Mouse (Mus musculus) midbrain, embryonic 16.5 days (tissue): Measurements from ENCODE around the gene Gm45753. TPM values are rescaled to one million over a fixed set of nuclear protein-coding genes. Genes with fewer than 3 reads are reported as not detected.

Source experiments
- ATAC-seq: fragments of 200-750 bp; cut with Nextera tagmentation; 2 replicates; pipeline ENCODE4 v1.8.0; 2017; ENCODE audit warnings: moderate TSS enrichment
- H3K27ac ChIP-seq: fragments of 300-500 bp; sonication (generic); 2 replicates; pipeline ENCODE4 v1.5.1; 2014; ENCODE audit warnings: mild to moderate bottlenecking, low read length, mixed read lengths
- H3K27me3 ChIP-seq: fragments of 300-500 bp; sonication (generic); 2 replicates; pipeline ENCODE4 v1.6.1; 2014; ENCODE audit warnings: low read depth, low read length, mixed read lengths; ENCODE audit not compliant: control insufficient read depth, insufficient read depth
- H3K36me3 ChIP-seq: fragments of 300-500 bp; sonication (generic); 2 replicates; pipeline ENCODE4 v1.6.1; 2014; ENCODE audit warnings: mild to moderate bottlenecking, low read length, moderate library complexity, mixed read lengths; ENCODE audit not compliant: control insufficient read depth, insufficient read depth
- H3K4me1 ChIP-seq: fragments of 300-500 bp; sonication (generic); 2 replicates; pipeline ENCODE4 v1.6.1; 2014; ENCODE audit warnings: mild to moderate bottlenecking, low read length, mixed read lengths; ENCODE audit not compliant: control insufficient read depth, insufficient read depth
- H3K4me2 ChIP-seq: fragments of 300-500 bp; sonication (generic); 2 replicates; pipeline ENCODE4 v1.6.1; 2014; ENCODE audit warnings: mild to moderate bottlenecking, low read length, mixed read lengths
- H3K4me3 ChIP-seq: fragments of 300-500 bp; sonication (generic); 2 replicates; pipeline ENCODE4 v1.5.1; 2014; ENCODE audit warnings: low read depth, mild to moderate bottlenecking, low read length, moderate library complexity, mixed read lengths
- H3K9ac ChIP-seq: fragments of 300-500 bp; sonication (generic); 2 replicates; pipeline ENCODE4 v1.6.1; 2014; ENCODE audit warnings: low read depth, low read length, mixed read lengths
- H3K9me3 ChIP-seq: fragments of 300-500 bp; sonication (generic); replicated peaks from 2 replicates; pipeline ENCODE4 v1.6.1; 2014; ENCODE audit warnings: mild to moderate bottlenecking, low read length, mixed read lengths; ENCODE audit not compliant: control insufficient read depth, poor library complexity, severe bottlenecking
- WGBS: fragments of 180-500 bp; shearing (Covaris S2); extraction: QIAGEN DNeasy Blood & Tissue Kit; methylation state at CpG from one replicate; pipeline ENCODE4 v1.1.7; 2014; 5-methylcytosine and 5-hydroxymethylcytosine counted together
- polyA plus RNA-seq: library from polyadenylated mRNA; unstranded; fragments of >200 nt; fragmentation: Nextera tagmentation; extraction: Ambion mirVana; gene quantifications from 2 replicates; pipeline ENCODE4 v1.2.1, GENCODE M21; 2015

Gene Gm45753
- polyA plus RNA-seq, 1 experiment from 2014 or later = not detected

DNA sequence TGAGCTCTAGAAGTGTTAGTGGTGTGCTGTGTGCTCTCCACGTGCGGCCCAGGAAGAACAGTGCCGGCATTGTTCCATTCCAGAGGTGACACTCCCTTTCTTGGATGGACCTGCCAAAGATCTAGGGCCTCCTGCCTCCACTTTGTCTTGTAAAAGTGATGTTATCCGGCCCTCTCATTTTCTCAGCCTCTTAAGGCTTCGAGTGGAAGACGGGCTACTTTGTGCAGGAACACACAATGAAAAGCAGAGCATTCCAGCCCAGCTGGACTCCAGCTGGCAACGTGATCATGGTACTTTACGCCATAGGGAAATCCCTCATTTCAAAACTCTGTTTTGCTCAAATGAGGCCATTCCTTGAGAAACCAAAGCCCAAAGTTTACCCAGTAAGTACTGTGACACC, 41.3 kb downstream of the Gm45753 start:
- Histone ChIP-seq H3K27me3 (no peaks in the 10 kb centered on the region), H3K4me3 (no peak overlapping the region), H3K9ac (no peak overlapping the region), H3K36me3 (no peaks in the 10 kb centered on the region), H3K27ac (no peak overlapping the region), H3K9me3 (0 out of 2 replicates have a peak, but pooled peaks cover 2% of the 10 kb centered on the region), H3K4me1 (no peaks in the 10 kb centered on the region), H3K4me2 (no peak overlapping the region)
- 44% methylated on average over 8 of the region's 8 CpGs for WGBS
- no peak for ATAC-seq

DNA sequence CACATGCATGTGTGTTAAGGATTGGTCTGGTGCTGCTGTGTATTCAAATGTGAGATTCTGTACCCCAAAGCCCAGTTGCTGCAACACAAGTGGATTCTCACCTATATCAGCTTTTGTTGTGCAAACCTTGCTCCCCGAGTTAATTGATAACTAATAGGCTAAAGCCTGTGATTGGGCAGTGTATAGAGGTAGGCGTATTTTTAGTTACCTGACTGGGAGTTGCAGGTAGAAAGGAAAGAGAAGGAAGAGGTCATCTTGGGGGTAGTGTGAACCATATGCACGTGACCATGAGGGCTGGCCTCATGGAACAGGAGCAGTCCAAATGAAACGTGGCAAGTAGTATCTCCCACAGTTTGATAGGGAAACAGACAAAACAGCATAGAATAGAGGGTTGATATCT, 43.3 kb downstream of the Gm45753 start:
- H3K9me3 ChIP-seq = 0 out of 2 replicates have a peak, but pooled peaks cover 2% of the 10 kb centered on the region
- WGBS = 86% methylated on average over 4 of the region's 4 CpGs
- H3K4me2 ChIP-seq = no peak overlapping the region

DNA sequence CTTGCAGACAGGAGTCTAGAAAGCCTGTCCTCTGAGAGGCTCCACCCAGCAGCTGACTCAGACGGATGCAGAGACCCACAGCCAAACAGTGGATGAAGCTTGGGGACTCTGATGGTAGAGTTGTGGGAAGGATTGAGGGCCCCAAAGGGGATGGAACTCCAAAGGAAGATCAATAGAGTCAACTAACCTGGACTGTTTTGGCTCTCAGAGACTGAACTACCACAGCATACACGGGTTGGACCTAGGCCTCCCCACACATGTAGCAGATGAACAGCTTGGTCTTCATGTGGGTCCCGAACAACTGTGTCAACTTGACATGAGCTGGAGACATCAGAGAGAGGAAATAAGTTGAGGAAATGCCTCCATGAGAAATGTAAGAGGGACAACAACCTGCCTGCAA, 45.4 kb downstream of the Gm45753 start:
- 82% methylated on average over 3 of the region's 3 CpGs for WGBS
- H3K4me2 ChIP-seq = no peak overlapping the region
- ATAC-seq = no peak
- no peaks in the 10 kb centered on the region for H3K27me3 ChIP-seq
- 0 out of 2 replicates have a peak, but pooled peaks cover 2% of the 10 kb centered on the region for H3K9me3 ChIP-seq
- H3K36me3 ChIP-seq = no peaks in the 10 kb centered on the region
- no peak overlapping the region for H3K4me3 ChIP-seq
- no peak overlapping the region for H3K27ac ChIP-seq
- no peaks in the 10 kb centered on the region for H3K4me1 ChIP-seq
- H3K9ac ChIP-seq = no peak overlapping the region

More for the DNA sequence above, 43.3 kb downstream of the Gm45753 start:
- ATAC-seq = no peak
- no peak overlapping the region for H3K4me3 ChIP-seq
- H3K27ac ChIP-seq = no peak overlapping the region
- H3K4me1 ChIP-seq = no peaks in the 10 kb centered on the region
- no peaks in the 10 kb centered on the region for H3K36me3 ChIP-seq
- H3K27me3 ChIP-seq = no peaks in the 10 kb centered on the region
- no peak overlapping the region for H3K9ac ChIP-seq

DNA sequence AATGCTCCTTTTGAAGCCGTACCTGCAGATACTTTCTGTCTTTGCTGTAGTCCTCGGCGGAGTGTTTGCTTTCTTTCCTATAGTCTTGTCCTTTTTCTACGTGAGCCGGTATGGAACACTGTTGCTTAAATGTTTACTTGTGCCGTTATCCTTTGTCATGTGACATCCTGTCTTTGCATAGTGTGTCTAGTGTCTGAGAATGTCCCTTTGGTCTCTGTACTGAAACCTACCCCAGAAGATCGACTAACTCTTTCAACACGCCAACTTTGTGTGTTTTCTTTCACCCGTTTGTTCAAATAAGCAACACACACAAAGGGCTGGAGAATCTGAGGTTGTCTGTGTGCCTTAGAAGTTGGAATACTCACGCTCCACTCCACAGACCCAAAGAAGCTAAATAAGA, 46.3 kb downstream of the Gm45753 start, which contains the start of gene F11:
Gene F11 (minus strand): TSS at position 112 of the 400 bp plus-strand sequence.
- Histone ChIP-seq H3K4me2 (no peak within 1 kb of the TSS), H3K4me1 (no peaks in the 10 kb centered on the region), H3K9me3 (0 out of 2 replicates have a peak, but pooled peaks cover 2% of the 10 kb centered on the region), H3K4me3 (no peak within 1 kb of the TSS), H3K36me3 (no peaks in the 10 kb centered on the region), H3K27ac (no peak within 1 kb of the TSS), H3K27me3 (no peaks in the 10 kb centered on the region), H3K9ac (no peak within 1 kb of the TSS)
- WGBS = 87% methylated on average over 10 of the region's 10 CpGs
- no peak for ATAC-seq

DNA sequence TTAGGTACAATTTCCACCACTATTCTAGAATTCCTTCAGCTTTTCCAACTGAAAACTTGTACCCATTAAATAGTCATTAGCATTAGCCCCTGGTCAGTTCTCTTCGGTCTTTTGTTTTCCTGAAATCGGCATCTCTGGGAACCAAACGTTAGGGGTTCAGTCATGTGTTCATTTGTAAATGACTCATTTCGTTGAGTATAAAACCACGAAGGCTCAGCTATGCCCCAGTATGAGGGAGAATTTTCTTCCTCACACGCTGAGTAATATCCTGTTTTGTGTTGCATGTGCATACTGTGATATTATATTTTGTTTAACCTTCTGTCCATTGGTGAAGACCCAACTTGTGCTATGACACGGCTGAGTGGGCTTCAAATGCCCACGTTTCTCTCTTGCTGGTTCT, 49.8 kb downstream of the Gm45753 start:
- Histone ChIP-seq H3K4me3 (no peak overlapping the region), H3K27me3 (no peaks in the 10 kb centered on the region), H3K9ac (no peak overlapping the region), H3K4me1 (no peaks in the 10 kb centered on the region), H3K27ac (no peak overlapping the region), H3K9me3 (no peaks in the 10 kb centered on the region), H3K36me3 (no peaks in the 10 kb centered on the region), H3K4me2 (no peak overlapping the region)
- ATAC-seq = no peak
- 86% methylated on average over 8 of the region's 8 CpGs for WGBS

DNA sequence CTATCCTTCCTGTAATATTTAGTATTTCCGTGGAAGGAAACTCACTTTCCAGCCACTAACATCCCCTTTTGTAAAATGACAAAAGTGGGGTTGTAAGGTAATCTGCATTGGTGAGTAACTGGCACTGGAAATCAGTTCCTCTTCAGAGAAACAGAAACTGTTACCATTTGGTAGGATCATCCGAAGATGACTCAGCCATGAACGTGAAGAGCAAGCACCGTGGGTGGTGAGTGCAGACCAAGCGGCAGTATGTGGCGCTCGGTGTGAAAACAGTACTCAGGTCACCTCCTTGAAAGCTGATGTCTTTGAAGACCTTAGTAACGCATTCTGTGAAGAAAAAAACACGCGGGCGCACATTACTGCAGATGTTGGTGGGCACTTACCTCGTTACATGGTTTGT, 53.2 kb downstream of the Gm45753 start:
- Histone ChIP-seq H3K4me2 (no peak overlapping the region), H3K27ac (no peak overlapping the region), H3K4me1 (no peaks in the 10 kb centered on the region), H3K36me3 (no peaks in the 10 kb centered on the region), H3K9me3 (no peaks in the 10 kb centered on the region), H3K27me3 (no peaks in the 10 kb centered on the region), H3K4me3 (no peak overlapping the region), H3K9ac (no peak overlapping the region)
- no peak for ATAC-seq
- 86% methylated on average over 12 of the region's 12 CpGs for WGBS

DNA sequence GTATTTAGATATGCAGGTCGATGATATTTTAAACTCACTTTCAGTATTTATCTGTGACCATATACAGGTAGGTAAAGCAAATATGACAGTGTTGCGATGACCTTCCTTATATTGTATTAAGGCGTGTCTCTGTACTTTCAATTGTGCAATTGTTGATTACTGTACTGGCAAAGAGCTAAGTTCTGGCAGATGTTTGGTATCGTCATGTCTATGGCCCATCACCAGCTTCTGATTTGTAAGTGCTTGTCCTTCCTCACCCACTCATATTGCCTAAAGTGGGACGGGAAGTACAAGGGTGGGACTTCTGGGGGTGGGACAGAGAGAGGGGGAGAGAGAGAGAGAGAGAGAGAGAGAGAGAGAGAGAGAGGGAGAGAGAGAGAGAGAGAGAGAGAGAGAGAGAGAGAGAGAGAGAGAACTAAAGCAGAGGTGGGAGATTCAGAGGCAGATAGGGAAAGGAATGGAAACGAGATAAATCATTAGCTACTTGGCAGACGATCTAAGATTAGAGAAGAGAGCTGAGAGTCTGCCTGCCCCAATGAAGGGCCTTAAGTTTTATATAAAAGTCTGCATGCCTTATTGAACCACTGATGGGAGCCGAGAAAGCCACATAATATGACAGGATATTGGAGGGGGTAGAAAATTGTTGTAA, 53.9 kb downstream of the Gm45753 start:
- no peaks in the 10 kb centered on the region for H3K27me3 ChIP-seq
- 88% methylated on average over 8 of the region's 8 CpGs for WGBS
- H3K4me1 ChIP-seq = no peaks in the 10 kb centered on the region
- no peak overlapping the region for H3K9ac ChIP-seq
- H3K4me3 ChIP-seq = no peak overlapping the region
- no peak overlapping the region for H3K4me2 ChIP-seq
- H3K27ac ChIP-seq = no peak overlapping the region
- H3K36me3 ChIP-seq = no peaks in the 10 kb centered on the region
- no peak for ATAC-seq
- H3K9me3 ChIP-seq = no peaks in the 10 kb centered on the region

DNA sequence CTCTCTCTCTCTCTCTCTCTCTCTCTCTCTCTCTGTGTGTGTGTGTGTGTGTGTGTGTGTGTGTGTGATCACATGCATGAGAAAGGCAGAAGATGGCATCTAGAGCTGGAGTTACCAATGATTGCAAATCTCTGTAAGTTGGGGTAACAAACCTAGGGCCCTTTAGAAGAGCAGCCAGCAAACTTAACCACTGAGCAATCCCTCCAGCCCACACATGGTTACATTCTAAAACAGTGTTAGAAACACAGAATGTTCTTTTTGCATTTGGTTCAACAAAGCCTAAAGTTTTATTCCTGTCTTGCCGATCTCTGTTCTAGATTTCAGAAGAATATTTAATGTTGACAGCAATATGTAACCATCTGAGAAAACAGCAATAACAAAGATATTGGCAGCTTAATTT, 54.7 kb downstream of the Gm45753 start:
- no peak overlapping the region for H3K9ac ChIP-seq
- H3K4me3 ChIP-seq = no peak overlapping the region
- H3K27me3 ChIP-seq = no peaks in the 10 kb centered on the region
- no peak overlapping the region for H3K27ac ChIP-seq
- WGBS = 100% methylated on average over 1 of the region's 1 CpGs
- H3K36me3 ChIP-seq = no peaks in the 10 kb centered on the region
- no peaks in the 10 kb centered on the region for H3K9me3 ChIP-seq
- H3K4me1 ChIP-seq = no peaks in the 10 kb centered on the region
- ATAC-seq = no peak
- no peak overlapping the region for H3K4me2 ChIP-seq

DNA sequence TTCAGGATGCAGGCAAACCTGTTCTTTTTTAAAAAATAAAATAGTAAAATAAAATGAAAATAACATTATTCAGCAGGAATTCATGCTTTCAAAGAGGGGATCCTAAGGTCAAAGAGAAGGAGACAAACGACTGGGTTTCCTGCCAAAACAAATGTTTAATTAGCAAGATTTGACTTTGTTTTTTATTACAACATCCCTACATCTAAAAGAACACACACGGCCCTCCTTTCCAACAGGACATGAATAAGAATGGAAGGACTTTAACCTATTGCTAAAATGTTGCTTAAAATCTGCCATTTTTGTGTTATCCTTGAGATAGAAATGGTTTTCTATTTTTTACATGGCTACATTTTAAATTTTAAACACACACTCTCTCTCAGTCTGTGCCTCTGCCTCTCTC, 55.2 kb downstream of the Gm45753 start:
- no peak overlapping the region for H3K27ac ChIP-seq
- 59% methylated on average over 2 of the region's 2 CpGs for WGBS
- H3K36me3 ChIP-seq = no peaks in the 10 kb centered on the region
- no peaks in the 10 kb centered on the region for H3K9me3 ChIP-seq
- no peak overlapping the region for H3K4me2 ChIP-seq
- H3K9ac ChIP-seq = no peak overlapping the region
- no peak overlapping the region for H3K4me3 ChIP-seq
- H3K4me1 ChIP-seq = no peaks in the 10 kb centered on the region
- H3K27me3 ChIP-seq = no peaks in the 10 kb centered on the region
- no peak for ATAC-seq
